Mouse (Mus musculus): ENCODE results near the gene Hist1h2ae. TPM values are rescaled to one million over a fixed set of nuclear protein-coding genes. Genes with fewer than 3 reads are reported as not detected.
"Not testable (repeated sequence)": the region's sequence is repeated elsewhere in the genome, so short reads cannot be mapped to it uniquely, and the experiment has no call there.

Gene Hist1h2ae
- polyA plus RNA-seq, 1 experiment from 2014 or later = 7.9 TPM

- peak within 1 kb of the TSS; percentile 71 for H3K27ac ChIP-seq (ENCODE audit: low read length)
- ATAC-seq (peak; percentile 87), DNase-seq (ENCODE audit: low spot score) (peak; percentile 98)
- WGBS = under 1% methylated on average over 39 of the region's 43 CpGs
- no peaks in the 10 kb centered on the region for H3K36me3 ChIP-seq (ENCODE audit: insufficient read depth, low read length)
- peaks cover 8% of the 10 kb centered on the region for H3K4me1 ChIP-seq (ENCODE audit: insufficient read depth, low read depth, low read length)
- TF ChIP-seq CTCF (IDR thresholded peaks at IDR 0.05) (no peak), EP300 (IDR thresholded peaks at IDR 0.05) (peak; percentile 97)
- peak within 1 kb of the TSS; percentile 38 for H3K4me3 ChIP-seq (ENCODE audit: low read depth, low read length)
- H3K9ac ChIP-seq (replicated peaks; ENCODE audit: low read depth) = peak within 1 kb of the TSS; percentile 52
- no peaks in the 10 kb centered on the region for H3K27me3 ChIP-seq (replicated peaks; ENCODE audit: insufficient read depth, low read length)
- H3K4me2 ChIP-seq (replicated peaks; ENCODE audit: low read depth, low read length) = peak within 1 kb of the TSS; percentile 53
- no peaks in the 10 kb centered on the region for H3K9me3 ChIP-seq (ENCODE audit: low read length)
Observed at GRCm38 (mm10) chr13:23581408-23582218, 10.6 kb upstream of the Hist1h2ae start, which contains the start of gene Hist1h4d. Hist1h4d (plus strand) TSS chr13:23581598.

- Histone ChIP-seq H3K4me2 (replicated peaks; ENCODE audit: low read depth, low read length) (no peak overlapping the region), H3K4me1 (ENCODE audit: insufficient read depth, low read depth, low read length) (peaks cover 8% of the 10 kb centered on the region), H3K27me3 (replicated peaks; ENCODE audit: insufficient read depth, low read length) (no peaks in the 10 kb centered on the region), H3K9ac (replicated peaks; ENCODE audit: low read depth) (no peak overlapping the region), H3K36me3 (ENCODE audit: insufficient read depth, low read length) (no peaks in the 10 kb centered on the region), H3K27ac (ENCODE audit: low read length) (no peak overlapping the region), H3K9me3 (ENCODE audit: low read length) (no peaks in the 10 kb centered on the region), H3K4me3 (ENCODE audit: low read depth, low read length) (no peak overlapping the region)
- TF ChIP-seq EP300 (IDR thresholded peaks at IDR 0.05) (no peak), CTCF (IDR thresholded peaks at IDR 0.05) (no peak)
- no peak for DNase-seq (ENCODE audit: low spot score)
- ATAC-seq = no peak
- 96% methylated on average over 1 of the region's 1 CpGs for WGBS
Observed at GRCm38 (mm10) chr13:23577835-23578234, 6.8 kb upstream of the Hist1h2ae start.

GRCm38 (mm10) chr13:23576906-23577639 lies 6.1 kb upstream of the Hist1h2ae start:
- peak; percentile 10 for DNase-seq (ENCODE audit: low spot score)
- Histone ChIP-seq H3K4me2 (replicated peaks; ENCODE audit: low read depth, low read length) (peak overlapping the region; percentile 57), H3K9ac (replicated peaks; ENCODE audit: low read depth) (no peak overlapping the region), H3K4me1 (ENCODE audit: insufficient read depth, low read depth, low read length) (peaks cover 11% of the 10 kb centered on the region; the same call in 1 of the 2 replicates), H3K36me3 (ENCODE audit: insufficient read depth, low read length) (no peaks in the 10 kb centered on the region), H3K9me3 (ENCODE audit: low read length) (no peaks in the 10 kb centered on the region), H3K27me3 (replicated peaks; ENCODE audit: insufficient read depth, low read length) (no peaks in the 10 kb centered on the region), H3K27ac (ENCODE audit: low read length) (no peak overlapping the region), H3K4me3 (ENCODE audit: low read depth, low read length) (peak overlapping the region; percentile 35; the same call in 1 of the 2 replicates)
- 22% methylated on average over 6 of the region's 6 CpGs for WGBS
- no peak for ATAC-seq
- TF ChIP-seq EP300 (IDR thresholded peaks at IDR 0.05) (no peak), CTCF (IDR thresholded peaks at IDR 0.05) (no peak)

GRCm38 (mm10) chr13:23576351-23576881 lies 5.4 kb upstream of the Hist1h2ae start:
- WGBS = 6% methylated on average over 7 of the region's 7 CpGs
- H3K4me1 ChIP-seq (ENCODE audit: insufficient read depth, low read depth, low read length) = peaks cover 11% of the 10 kb centered on the region; the same call in 1 of the 2 replicates
- H3K27ac ChIP-seq (ENCODE audit: low read length) = no peak overlapping the region
- no peak for ATAC-seq
- H3K4me3 ChIP-seq (ENCODE audit: low read depth, low read length) = peak overlapping the region; percentile 35
- H3K9me3 ChIP-seq (ENCODE audit: low read length) = no peaks in the 10 kb centered on the region
- H3K36me3 ChIP-seq (ENCODE audit: insufficient read depth, low read length) = no peaks in the 10 kb centered on the region
- H3K4me2 ChIP-seq (replicated peaks; ENCODE audit: low read depth, low read length) = peak overlapping the region; percentile 57
- H3K27me3 ChIP-seq (replicated peaks; ENCODE audit: insufficient read depth, low read length) = no peaks in the 10 kb centered on the region
- TF ChIP-seq CTCF (IDR thresholded peaks at IDR 0.05) = no peak
- no peak for TF ChIP-seq EP300 (IDR thresholded peaks at IDR 0.05)
- no peak overlapping the region for H3K9ac ChIP-seq (replicated peaks; ENCODE audit: low read depth)
- peak; percentile 24 for DNase-seq (ENCODE audit: low spot score)

GRCm38 (mm10) chr13:23575864-23576313 lies 4.9 kb upstream of the Hist1h2ae start:
- Histone ChIP-seq H3K27ac (ENCODE audit: low read length) (peak overlapping the region; percentile 76), H3K4me3 (ENCODE audit: low read depth, low read length) (peak overlapping the region; percentile 35), H3K4me2 (replicated peaks; ENCODE audit: low read depth, low read length) (peak overlapping the region; percentile 57), H3K4me1 (ENCODE audit: insufficient read depth, low read depth, low read length) (peaks cover 11% of the 10 kb centered on the region; the same call in 1 of the 2 replicates)
- not testable (repeated sequence) for H3K9me3 ChIP-seq (ENCODE audit: low read length); H3K27me3 ChIP-seq (replicated peaks; ENCODE audit: insufficient read depth, low read length); H3K36me3 ChIP-seq (ENCODE audit: insufficient read depth, low read length); ATAC-seq; DNase-seq (ENCODE audit: low spot score); H3K9ac ChIP-seq (replicated peaks; ENCODE audit: low read depth)
- WGBS = 0% methylated on average over 8 of the region's 40 CpGs

Data from lung, postnatal 0 days (tissue).